ENCODE assay signal across 10 mouse cellular contexts in the genomic region with DNA sequence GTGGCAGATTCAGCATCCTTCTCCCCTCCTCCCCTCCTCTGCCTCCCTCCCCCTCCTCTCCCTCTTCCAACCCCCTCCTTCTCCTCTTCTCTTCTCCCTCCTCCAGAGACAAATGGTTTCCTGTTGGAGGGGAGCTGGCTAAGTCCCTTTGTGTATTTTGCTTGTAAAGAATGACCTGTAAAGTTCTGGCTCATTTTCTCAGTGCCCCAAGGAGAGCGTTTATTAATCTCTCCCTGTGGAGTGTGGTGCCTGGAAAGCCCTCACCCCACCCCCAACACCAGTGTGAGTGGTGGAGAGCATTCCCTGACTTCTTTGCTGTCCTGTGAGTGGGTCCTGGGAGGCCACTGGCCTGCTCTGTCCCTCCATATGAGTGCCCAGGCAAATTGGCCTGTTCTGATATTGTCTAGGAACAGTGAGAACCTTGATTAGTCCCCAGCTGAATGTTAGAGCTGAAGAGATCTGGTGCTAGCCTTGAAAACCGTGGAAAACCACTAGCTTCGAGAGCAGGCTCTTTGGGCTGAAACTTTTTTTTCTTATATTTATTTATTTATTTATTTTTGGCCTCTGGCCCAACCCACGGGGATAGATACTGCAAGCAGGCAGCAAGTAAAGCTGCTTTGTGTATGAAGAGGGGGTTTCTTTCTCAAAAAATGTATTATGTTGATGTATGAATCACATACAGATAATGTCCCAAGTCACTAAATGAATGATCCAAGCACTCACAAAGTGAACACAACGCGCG.
A peak's percentile ranks its signal among the peaks of the same experiment; 100 is the strongest.
DNase-seq lines count a peak whose midpoint lies in the region; ATAC-seq lines count a peak whose summit lies in the region.
"Had no signal": no experiment of that assay in that cellular context is flagged by ENCODE, and none has a peak within 500 bp of the region (broad histone marks: within the 10 kb centered on the region; RNA-seq: fewer than 3 reads in every experiment).

No protein-coding gene starts in this region.

- 57% methylated on average over 7 of the region's 7 CpGs for WGBS in heart, embryonic 16.5 days
- 67% methylated on average over 7 of the region's 7 CpGs for WGBS in midbrain, embryonic 10.5 days

- no peaks in the 10 kb centered on the region for H3K36me3 ChIP-seq in heart, embryonic 16.5 days (ENCODE audit: control insufficient read depth, insufficient read depth)
- H3K36me3 ChIP-seq in midbrain, embryonic 10.5 days, result 0 out of 2 replicates have a peak, but pooled peaks cover 3% of the 10 kb centered on the region
- H3K36me3 ChIP-seq: liver, embryonic 15.5 days had no signal

- H3K4me1 ChIP-seq in heart, embryonic 16.5 days (ENCODE audit: control insufficient read depth, insufficient read depth, low read length), result peaks cover 34% of the 10 kb centered on the region
- H3K4me1 ChIP-seq in midbrain, embryonic 10.5 days, result peaks cover 31% of the 10 kb centered on the region
- H3K4me1 ChIP-seq: liver, embryonic 15.5 days had no signal

- H3K9me3 ChIP-seq in heart, embryonic 16.5 days (replicated peaks; ENCODE audit: control insufficient read depth, low read length), result no peaks in the 10 kb centered on the region
- no peaks in the 10 kb centered on the region for H3K9me3 ChIP-seq in midbrain, embryonic 10.5 days (replicated peaks)
- H3K9me3 ChIP-seq: liver, embryonic 15.5 days had no signal

- peak; percentile 16 for DNase-seq in adrenal gland, postnatal 10 days
- no peak for DNase-seq in adrenal gland, postnatal 4 days (ENCODE audit: low spot score in 2 of 2)
- DNase-seq in Muller cell, postnatal 12 days (ENCODE audit: inconsistent ontology term), result peak; percentile 28
- peak; percentile 26 for DNase-seq in midbrain, embryonic 10.5 days (ENCODE audit: low spot score)
- DNase-seq in spleen, postnatal 4 days (ENCODE audit: low spot score in 2 of 2), result no peak
- DNase-seq in left cerebral cortex, postnatal 10 days (ENCODE audit: extremely low spot score in 1 of 2, low spot score in 2 of 2), result no peak
- DNase-seq: thymus, postnatal 14 days had no signal

- no peaks in the 10 kb centered on the region for H3K27me3 ChIP-seq in heart, embryonic 16.5 days (ENCODE audit: control insufficient read depth, insufficient read depth, low read length)
- no peaks in the 10 kb centered on the region for H3K27me3 ChIP-seq in midbrain, embryonic 10.5 days (ENCODE audit: low read depth, poor library complexity, severe bottlenecking)
- H3K27me3 ChIP-seq: liver, embryonic 15.5 days had no signal

- intact Hi-C loops in left cerebral cortex, postnatal 10 days (cut with DNase I), result no loop called here

- H3K9ac ChIP-seq in heart, embryonic 16.5 days (ENCODE audit: low read length), result peak overlapping the region; percentile 39
- H3K9ac ChIP-seq: liver, embryonic 15.5 days had no signal

- no peak overlapping the region for H3K4me3 ChIP-seq in heart, embryonic 16.5 days (ENCODE audit: low read length)
- H3K4me3 ChIP-seq in midbrain, embryonic 10.5 days, result no peak overlapping the region
- H3K4me3 ChIP-seq: liver, embryonic 15.5 days had no signal

- peak overlapping the region; percentile 31; the same call in 1 of the 2 replicates for H3K27ac ChIP-seq in heart, embryonic 16.5 days (ENCODE audit: low read length)
- peak overlapping the region; percentile 74 for H3K27ac ChIP-seq in midbrain, embryonic 10.5 days (replicated peaks)
- H3K27ac ChIP-seq: liver, embryonic 15.5 days had no signal

- no peak overlapping the region for H3K4me2 ChIP-seq in heart, embryonic 16.5 days (ENCODE audit: low read depth, low read length)
- H3K4me2 ChIP-seq: liver, embryonic 15.5 days had no signal

- 0 out of 2 replicates have a peak, but pooled peaks have one; percentile 20 for ATAC-seq in heart, embryonic 16.5 days (replicated peaks; ENCODE audit: extremely low read depth, insufficient read depth, low FRiP score)
- no peak for ATAC-seq in frontal cortex, adult (ENCODE audit: low TSS enrichment)

Comparison
In these comparisons a context has a peak if more than half of its experiments do, and no peak if none do; other contexts are left out.
1. DNase-seq: peak in adrenal gland, postnatal 10 days (single experiment), Muller cell, postnatal 12 days (single experiment) and midbrain, embryonic 10.5 days (single experiment); none in adrenal gland, postnatal 4 days (0 of 2), spleen, postnatal 4 days (0 of 2) and left cerebral cortex, postnatal 10 days (0 of 2).